Mouse (Mus musculus): ENCODE measurements at regions not wholly inside any gene's neighbourhood (a gene's known extent, or its start where the extent isn't known, plus 50 kb on each side); places are given as distances from the start of the nearest gene placed in this dataset.

- H3K9me3 ChIP-seq (ENCODE audit: low read length): no peaks in the 10 kb centered on the region
- H3K36me3 ChIP-seq (ENCODE audit: insufficient read depth, low read length): no peaks in the 10 kb centered on the region
- no peak for DNase-seq (ENCODE audit: low spot score)
- no peak overlapping the region for H3K4me2 ChIP-seq (replicated peaks; ENCODE audit: low read depth, low read length)
- TF ChIP-seq CTCF (IDR thresholded peaks at IDR 0.05) (no peak), EP300 (IDR thresholded peaks at IDR 0.05) (no peak)
- no peaks in the 10 kb centered on the region for H3K27me3 ChIP-seq (replicated peaks; ENCODE audit: insufficient read depth, low read length)
- WGBS: 29% methylated on average over 8 of the region's 8 CpGs
- H3K27ac ChIP-seq (ENCODE audit: low read length): peak overlapping the region; percentile 68
- no peak overlapping the region for H3K9ac ChIP-seq (replicated peaks; ENCODE audit: low read depth)
- H3K4me1 ChIP-seq (ENCODE audit: insufficient read depth, low read depth, low read length): no peaks in the 10 kb centered on the region
- no peak overlapping the region for H3K4me3 ChIP-seq (ENCODE audit: low read depth, low read length)
- ATAC-seq: no peak; the same call in 1 of the 2 replicates
These were observed 231.9 kb downstream of the 4933412E24Rik start for GRCm38 (mm10) chr15:59784556-59784929.

- Histone ChIP-seq H3K4me1 (ENCODE audit: insufficient read depth, low read depth, low read length) (no peaks in the 10 kb centered on the region), H3K9me3 (ENCODE audit: low read length) (no peaks in the 10 kb centered on the region), H3K4me3 (ENCODE audit: low read depth, low read length) (no peak overlapping the region), H3K27ac (ENCODE audit: low read length) (peak overlapping the region; percentile 68), H3K4me2 (replicated peaks; ENCODE audit: low read depth, low read length) (peak overlapping the region; percentile 27), H3K27me3 (replicated peaks; ENCODE audit: insufficient read depth, low read length) (no peaks in the 10 kb centered on the region), H3K9ac (replicated peaks; ENCODE audit: low read depth) (no peak overlapping the region), H3K36me3 (ENCODE audit: insufficient read depth, low read length) (no peaks in the 10 kb centered on the region)
- DNase-seq (ENCODE audit: low spot score) (peak; percentile 93), ATAC-seq (peak; percentile 82)
- 10% methylated on average over 21 of the region's 22 CpGs for WGBS
- TF ChIP-seq CTCF (IDR thresholded peaks at IDR 0.05) (no peak), EP300 (IDR thresholded peaks at IDR 0.05) (peak; percentile 89)
These were observed 232.4 kb downstream of the 4933412E24Rik start for GRCm38 (mm10) chr15:59783782-59784555.

- no peak overlapping the region for H3K9ac ChIP-seq (replicated peaks; ENCODE audit: low read depth)
- 0 out of 2 replicates have a peak overlapping the region, but pooled peaks have one; percentile 9 for H3K27ac ChIP-seq (ENCODE audit: low read length)
- DNase-seq (ENCODE audit: low spot score): peak; percentile 42
- peak; percentile 27 for ATAC-seq
- TF ChIP-seq CTCF (IDR thresholded peaks at IDR 0.05) (no peak), EP300 (IDR thresholded peaks at IDR 0.05) (no peak)
- no peaks in the 10 kb centered on the region for H3K27me3 ChIP-seq (replicated peaks; ENCODE audit: insufficient read depth, low read length)
- no peaks in the 10 kb centered on the region for H3K4me1 ChIP-seq (ENCODE audit: insufficient read depth, low read depth, low read length)
- WGBS: 3% methylated on average over 6 of the region's 6 CpGs
- no peak overlapping the region for H3K4me2 ChIP-seq (replicated peaks; ENCODE audit: low read depth, low read length)
- H3K9me3 ChIP-seq (ENCODE audit: low read length): no peaks in the 10 kb centered on the region
- H3K4me3 ChIP-seq (ENCODE audit: low read depth, low read length): no peak overlapping the region
- H3K36me3 ChIP-seq (ENCODE audit: insufficient read depth, low read length): no peaks in the 10 kb centered on the region
These were observed 233.0 kb downstream of the 4933412E24Rik start for GRCm38 (mm10) chr15:59783393-59783781.

- no peaks in the 10 kb centered on the region; the same call in 1 of the 2 replicates for H3K4me1 ChIP-seq (ENCODE audit: insufficient read depth, low read depth, low read length)
- no peak overlapping the region for H3K27ac ChIP-seq (ENCODE audit: low read length)
- H3K4me2 ChIP-seq (replicated peaks; ENCODE audit: low read depth, low read length): no peak overlapping the region
- H3K4me3 ChIP-seq (ENCODE audit: low read depth, low read length): no peak overlapping the region
- no peaks in the 10 kb centered on the region for H3K9me3 ChIP-seq (ENCODE audit: low read length)
- no peaks in the 10 kb centered on the region for H3K27me3 ChIP-seq (replicated peaks; ENCODE audit: insufficient read depth, low read length)
- no peak for DNase-seq (ENCODE audit: low spot score)
- ATAC-seq: no peak
- WGBS: 54% methylated on average over 1 of the region's 1 CpGs
- H3K9ac ChIP-seq (replicated peaks; ENCODE audit: low read depth): no peak overlapping the region
- H3K36me3 ChIP-seq (ENCODE audit: insufficient read depth, low read length): no peaks in the 10 kb centered on the region
- no peak for TF ChIP-seq EP300 (IDR thresholded peaks at IDR 0.05)
- no peak for TF ChIP-seq CTCF (IDR thresholded peaks at IDR 0.05)
These were observed 235.9 kb downstream of the 4933412E24Rik start for GRCm38 (mm10) chr15:59780506-59780905.

- H3K4me1 ChIP-seq (ENCODE audit: insufficient read depth, low read depth, low read length): no peaks in the 10 kb centered on the region; the same call in 1 of the 2 replicates
- no peak overlapping the region for H3K4me3 ChIP-seq (ENCODE audit: low read depth, low read length)
- H3K27me3 ChIP-seq (replicated peaks; ENCODE audit: insufficient read depth, low read length): no peaks in the 10 kb centered on the region
- WGBS: 63% methylated on average over 13 of the region's 13 CpGs
- TF ChIP-seq CTCF (IDR thresholded peaks at IDR 0.05) (no peak), EP300 (IDR thresholded peaks at IDR 0.05) (no peak)
- DNase-seq (ENCODE audit: low spot score): peak; percentile 85
- H3K4me2 ChIP-seq (replicated peaks; ENCODE audit: low read depth, low read length): no peak overlapping the region
- peak; percentile 82 for ATAC-seq
- H3K9me3 ChIP-seq (ENCODE audit: low read length): no peaks in the 10 kb centered on the region
- H3K9ac ChIP-seq (replicated peaks; ENCODE audit: low read depth): no peak overlapping the region
- no peaks in the 10 kb centered on the region for H3K36me3 ChIP-seq (ENCODE audit: insufficient read depth, low read length)
- peak overlapping the region; percentile 49; the same call in 1 of the 2 replicates for H3K27ac ChIP-seq (ENCODE audit: low read length)
These were observed 239.0 kb downstream of the 4933412E24Rik start for GRCm38 (mm10) chr15:59777307-59777871.

GRCm38 (mm10) chr15:59775781-59776180, 240.6 kb downstream of the 4933412E24Rik start:
- Histone ChIP-seq H3K9me3 (ENCODE audit: low read length) (no peaks in the 10 kb centered on the region), H3K27ac (ENCODE audit: low read length) (0 out of 2 replicates have a peak overlapping the region, but pooled peaks have one; percentile 15), H3K4me3 (ENCODE audit: low read depth, low read length) (no peak overlapping the region), H3K27me3 (replicated peaks; ENCODE audit: insufficient read depth, low read length) (no peaks in the 10 kb centered on the region), H3K4me1 (ENCODE audit: insufficient read depth, low read depth, low read length) (no peaks in the 10 kb centered on the region; the same call in 1 of the 2 replicates), H3K36me3 (ENCODE audit: insufficient read depth, low read length) (no peaks in the 10 kb centered on the region), H3K9ac (replicated peaks; ENCODE audit: low read depth) (no peak overlapping the region), H3K4me2 (replicated peaks; ENCODE audit: low read depth, low read length) (no peak overlapping the region)
- ATAC-seq (no peak), DNase-seq (ENCODE audit: low spot score) (no peak)
- WGBS: 71% methylated on average over 3 of the region's 3 CpGs
- TF ChIP-seq CTCF (IDR thresholded peaks at IDR 0.05) (no peak), EP300 (IDR thresholded peaks at IDR 0.05) (no peak)
